Mouse (Mus musculus) layer of hippocampus, postnatal 14 days (tissue): ENCODE measurements around the gene Hyou1. TPM values are rescaled to one million over a fixed set of nuclear protein-coding genes. Genes with fewer than 3 reads are reported as not detected.
"Not testable (repeated sequence)": the region's sequence is repeated elsewhere in the genome, so short reads cannot be mapped to it uniquely, and the experiment has no call there.

Source experiments
- DNase-seq, 2 experiments: peaks; one replicate each; pipeline ENCODE4 v3.0.0; 2021 to 2022; ENCODE audit warnings: low spot score in 2 of 2, mixed read lengths in 1 of 2
- total RNA-seq, 2 experiments: library from RNA; stranded (reverse); gene quantifications; 2 replicates each; pipeline ENCODE4 v1.2.3; 2021

Hyou1 gene
- total RNA-seq, 2 experiments from 2014 or later, result 97.1 to 116 TPM

- DNase-seq, result no peak
Measured at GRCm38 (mm10) chr9:44401081-44401480, 21.8 kb downstream of the Hyou1 start.

DNA sequence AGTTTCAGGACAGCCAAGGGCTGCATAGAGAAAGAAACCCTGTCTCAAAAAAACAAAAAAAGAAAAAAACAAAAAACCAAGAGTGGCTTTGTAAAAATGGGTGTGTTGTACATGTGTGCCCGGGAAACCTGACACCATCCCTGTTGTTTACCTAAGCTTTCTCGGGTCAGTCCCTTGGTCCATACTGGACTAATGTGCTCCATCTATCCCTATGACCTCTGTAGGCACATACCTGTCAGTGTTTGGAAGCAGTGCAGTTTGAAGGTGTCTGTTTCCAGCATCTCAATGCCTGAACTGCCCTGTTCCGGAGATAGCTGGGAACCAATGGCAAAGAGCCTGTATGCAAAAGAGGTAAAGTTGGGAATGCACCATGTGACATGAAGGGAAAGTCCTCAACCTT, 25.7 kb downstream of the Hyou1 start:
- no peak for DNase-seq

DNA sequence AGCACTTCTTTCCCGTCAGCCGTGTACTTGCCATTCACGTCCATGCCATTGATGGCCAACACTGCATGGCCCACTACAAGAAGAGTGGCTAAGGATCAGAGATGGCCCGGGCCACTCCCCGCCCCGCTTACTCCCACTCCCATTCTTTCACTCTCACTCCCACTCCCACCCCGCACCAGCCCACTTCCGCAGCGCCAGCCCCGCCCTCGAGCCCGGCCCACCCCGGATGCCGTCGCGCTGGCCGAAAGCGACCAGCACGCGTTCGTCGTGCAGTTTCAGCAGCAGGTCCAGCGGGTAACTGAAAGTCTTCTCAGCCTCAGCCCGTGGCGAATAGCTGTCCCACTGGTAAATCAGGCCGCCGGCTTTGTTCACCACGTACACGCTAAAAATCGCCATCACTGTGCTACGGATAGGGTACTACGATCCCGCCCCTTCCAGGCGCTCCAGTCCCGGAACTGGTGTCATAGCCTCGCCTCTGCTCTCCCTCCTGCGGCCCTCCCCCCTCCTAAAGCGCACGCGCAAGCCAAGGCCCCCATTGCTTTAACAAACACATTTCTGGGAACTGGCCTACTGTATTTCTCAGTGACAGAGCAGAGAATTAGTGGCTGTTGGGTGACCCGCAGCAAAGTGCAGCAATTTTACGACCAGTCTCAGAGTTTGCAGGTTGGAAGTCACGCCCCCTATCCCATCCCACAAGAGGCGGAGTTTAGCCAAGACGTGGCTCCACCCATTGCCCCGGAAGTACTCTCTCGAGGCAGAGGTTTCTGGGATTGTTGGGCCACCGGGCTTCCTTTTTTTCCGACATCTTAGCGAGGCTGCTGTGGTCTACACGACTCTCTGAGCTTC, 27.8 kb downstream of the Hyou1 start, which contains the start of the genes Rps25 and Trappc4:
TSS of gene Rps25 (plus strand) at position 234 of the 846 bp plus-strand sequence.
TSS of gene Trappc4 (minus strand) at position 695 of the 846 bp plus-strand sequence.
- DNase-seq, result peak; percentile 94 to 95

GRCm38 (mm10) chr9:44407752-44408097, 28.4 kb downstream of the Hyou1 start:
- DNase-seq, result no peak

GRCm38 (mm10) chr9:44408693-44409092, 29.4 kb downstream of the Hyou1 start:
- DNase-seq, result not testable (repeated sequence)

GRCm38 (mm10) chr9:44410647-44411336, 31.5 kb downstream of the Hyou1 start:
- DNase-seq, result no peak

DNA sequence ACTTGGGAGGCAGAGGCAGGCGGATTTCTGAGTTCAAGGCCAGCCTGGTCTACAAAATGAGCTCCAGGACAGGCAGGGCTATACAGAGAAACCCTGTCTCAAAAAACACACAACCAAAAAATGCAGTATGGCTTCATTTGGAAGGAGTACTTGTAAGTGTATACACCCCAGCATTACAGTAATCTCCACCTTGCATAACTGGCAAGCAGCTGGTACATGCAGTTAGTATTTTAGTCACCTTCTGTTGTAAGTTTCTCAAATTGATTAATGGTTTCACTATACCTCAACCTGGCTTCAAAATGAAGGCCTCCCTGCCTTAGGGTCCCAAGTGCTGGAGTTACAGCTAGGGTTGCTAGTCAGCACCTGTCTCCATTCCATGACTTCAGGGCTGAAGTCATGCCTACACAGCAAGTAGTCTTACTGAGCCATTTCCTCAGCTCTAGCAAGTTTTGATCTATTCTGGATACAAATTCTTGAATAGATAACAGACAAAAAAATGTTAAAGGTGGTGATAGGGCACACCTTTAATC, 32.4 kb downstream of the Hyou1 start:
- no peak for DNase-seq

DNA sequence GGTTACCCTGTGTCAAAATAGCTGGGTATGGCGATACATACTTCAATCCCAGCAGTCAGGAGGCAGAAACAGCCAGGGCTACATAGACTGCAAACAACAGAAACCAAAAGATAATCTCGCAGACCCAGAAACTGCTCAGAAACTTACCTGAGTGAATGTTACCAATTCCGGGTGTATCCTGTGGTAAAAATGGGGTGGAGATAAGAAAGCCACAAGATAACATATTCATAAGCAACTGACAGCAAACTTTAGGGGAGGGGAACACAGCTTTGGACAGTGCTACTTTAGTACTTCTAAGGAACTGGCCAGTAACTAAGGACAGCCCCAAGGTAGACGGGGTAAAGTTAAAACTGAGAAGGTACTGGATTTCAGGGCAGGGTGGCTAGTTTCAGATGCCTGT, 33.0 kb downstream of the Hyou1 start:
- no peak for DNase-seq

GRCm38 (mm10) chr9:44412781-44413180, 33.5 kb downstream of the Hyou1 start:
- DNase-seq, result no peak

- DNase-seq, result no peak
Measured at GRCm38 (mm10) chr9:44417156-44417891, 38.0 kb downstream of the Hyou1 start.

DNA sequence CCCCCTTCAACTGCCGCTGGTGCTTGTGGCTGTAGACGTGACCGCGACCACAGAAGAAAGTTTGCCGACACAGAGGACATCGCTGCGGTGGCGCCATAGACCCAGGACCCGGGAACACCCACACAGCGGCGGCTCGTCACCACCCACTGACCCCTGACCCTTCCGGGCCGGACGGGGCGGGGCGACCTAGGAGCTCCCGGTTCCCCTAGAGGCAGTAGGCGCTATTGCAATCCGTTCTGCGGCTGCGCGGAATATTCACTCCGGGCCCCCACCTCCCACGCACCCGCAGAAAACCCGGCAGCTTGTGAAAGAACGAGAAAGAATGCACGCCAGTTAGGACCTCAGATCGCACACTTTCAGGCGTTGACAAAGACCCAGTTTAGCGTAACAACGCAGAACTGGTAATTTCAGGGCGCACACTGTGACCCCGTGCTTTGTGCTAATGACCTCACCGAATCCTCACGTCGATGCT, 38.6 kb downstream of the Hyou1 start:
- DNase-seq, result peak; percentile 95 to 96

- DNase-seq, result no peak
Measured at GRCm38 (mm10) chr9:44418519-44419385, 39.5 kb downstream of the Hyou1 start, which contains the start of gene Ccdc84. Gene Ccdc84 (minus strand): TSS chr9:44418569.

DNA sequence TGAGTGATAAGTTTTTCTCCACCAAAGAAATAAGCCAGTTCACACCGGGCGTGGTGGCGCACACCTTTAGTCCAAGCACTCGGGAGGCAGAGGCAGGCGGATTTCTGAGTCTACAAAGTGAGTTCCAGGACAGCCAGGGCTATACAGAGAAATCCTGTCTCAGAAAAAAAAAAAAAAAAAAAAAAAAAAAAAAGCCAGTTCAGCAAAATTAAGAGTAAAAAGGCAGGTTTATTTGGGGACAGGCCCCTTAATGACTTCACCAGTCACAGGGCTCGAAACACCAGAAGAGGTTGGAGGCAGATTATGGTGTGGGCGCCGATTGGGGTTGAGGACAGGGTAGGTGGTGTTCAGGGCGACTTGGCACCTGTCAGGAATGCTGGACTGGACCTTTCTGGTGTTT, 40.4 kb downstream of the Hyou1 start:
- not testable (repeated sequence) for DNase-seq

DNA sequence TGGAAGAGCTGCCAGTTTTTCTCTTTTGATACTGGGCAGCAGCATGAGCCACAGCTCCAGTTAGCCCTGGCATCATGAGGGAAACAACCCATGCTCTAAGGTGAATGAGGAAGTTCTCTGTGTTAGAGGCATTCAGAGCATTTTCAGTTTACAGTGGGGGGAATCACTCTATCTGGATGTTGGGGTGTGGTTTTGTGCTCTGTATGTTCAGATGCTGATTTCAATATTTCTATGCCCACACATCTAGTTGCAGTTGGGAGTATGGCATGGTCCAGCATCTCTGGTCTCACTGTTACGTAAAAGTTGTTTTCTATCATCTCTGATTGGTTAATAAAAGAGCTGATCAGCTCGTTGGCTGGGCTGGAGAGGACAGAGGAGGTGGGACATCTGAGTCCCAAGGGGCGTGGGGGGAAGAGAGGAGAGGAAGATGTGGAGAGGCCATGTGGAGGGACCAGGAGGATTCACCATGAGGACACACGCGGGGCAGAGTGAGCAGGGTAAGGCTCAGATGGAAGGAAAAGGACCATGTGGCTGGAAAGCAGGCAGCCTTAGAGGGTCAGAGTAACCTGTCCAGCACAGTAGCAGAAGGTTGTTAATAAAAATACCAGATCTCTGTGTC, 41.1 kb downstream of the Hyou1 start:
- no peak for DNase-seq

- no peak for DNase-seq
Measured at GRCm38 (mm10) chr9:44423576-44423975, 44.3 kb downstream of the Hyou1 start.

GRCm38 (mm10) chr9:44432577-44433185, 53.4 kb downstream of the Hyou1 start:
- DNase-seq, result no peak

DNA sequence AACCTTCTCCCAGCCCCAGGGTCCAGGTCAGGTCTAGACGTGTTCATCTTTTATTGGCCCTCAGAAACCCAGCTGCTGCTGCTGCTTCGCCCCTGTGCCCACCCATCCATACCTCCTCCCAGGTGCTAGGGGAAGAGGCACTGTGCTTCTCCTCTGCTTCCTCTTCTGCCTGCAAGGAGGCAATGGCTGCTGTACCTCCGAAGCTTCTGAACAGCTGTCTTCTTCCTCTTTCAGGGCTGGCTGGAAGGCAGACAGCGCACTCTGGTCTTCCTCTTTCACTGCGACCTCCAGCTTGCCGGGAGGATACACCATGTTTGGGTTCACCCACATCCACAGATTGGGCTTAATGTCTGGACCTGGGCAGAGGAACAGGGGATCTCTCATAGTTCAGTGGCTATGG, 56.5 kb downstream of the Hyou1 start:
- no peak for DNase-seq

DNA sequence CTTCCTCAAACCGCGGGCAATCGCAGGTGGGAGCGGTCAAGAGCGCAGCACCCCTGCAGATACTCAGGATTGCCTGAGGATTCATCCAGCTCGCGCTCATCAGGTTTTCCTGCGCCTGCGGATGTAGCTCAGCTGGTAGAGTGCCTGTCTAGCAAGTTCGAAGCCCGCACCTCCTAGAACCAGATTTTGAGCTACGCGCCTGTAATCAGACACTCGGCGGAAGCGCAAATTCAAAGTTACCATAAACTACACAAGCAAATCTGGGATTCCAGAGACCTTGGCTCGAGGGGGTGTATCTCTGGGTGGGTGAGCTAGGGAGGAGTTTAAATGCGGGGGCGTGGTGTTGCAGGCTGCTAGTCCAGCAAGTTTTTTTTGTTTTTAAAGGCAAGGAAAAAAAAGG, 61.7 kb downstream of the Hyou1 start, which contains the start of gene Foxr1:
TSS of gene Foxr1 (minus strand) at position 176 of the 400 bp plus-strand sequence.
- DNase-seq, result no peak
